Mouse (Mus musculus) hindbrain, embryonic 15.5 days (tissue): Measurements from ENCODE around the gene Tead1. TPM values are rescaled to one million over a fixed set of nuclear protein-coding genes. Genes with fewer than 3 reads are reported as not detected.

Experiments
- ATAC-seq: fragments of 200-750 bp; cut with Nextera tagmentation; 2 replicates; pipeline ENCODE4 v1.8.0; 2017; ENCODE audit warnings: low read depth, moderate number of reproducible peaks, moderate TSS enrichment; ENCODE audit not compliant: low FRiP score
- H3K27ac ChIP-seq: fragments of 300-500 bp; sonication (generic); replicated peaks from 2 replicates; pipeline ENCODE4 v1.5.1; 2015; ENCODE audit warnings: mild to moderate bottlenecking, inconsistent platforms
- H3K27me3 ChIP-seq: fragments of 300-500 bp; sonication (generic); 2 replicates; pipeline ENCODE4 v1.6.1; 2015; ENCODE audit warnings: control low read depth, inconsistent platforms
- H3K36me3 ChIP-seq: fragments of 300-500 bp; sonication (generic); 2 replicates; pipeline ENCODE4 v1.6.1; 2015; ENCODE audit warnings: control low read depth, inconsistent platforms
- H3K4me1 ChIP-seq: fragments of 300-500 bp; sonication (generic); replicated peaks from 2 replicates; pipeline ENCODE4 v1.6.1; 2015; ENCODE audit warnings: control low read depth, inconsistent platforms
- H3K4me2 ChIP-seq: fragments of 300-500 bp; sonication (generic); 2 replicates; pipeline ENCODE4 v1.6.1; 2015; ENCODE audit warnings: moderate library complexity, mild to moderate bottlenecking, inconsistent platforms
- H3K4me3 ChIP-seq: fragments of 300-500 bp; sonication (generic); 2 replicates; pipeline ENCODE4 v1.5.1; 2015; ENCODE audit warnings: mild to moderate bottlenecking, inconsistent platforms
- H3K9ac ChIP-seq: fragments of 300-500 bp; sonication (generic); 2 replicates; pipeline ENCODE4 v1.6.1; 2015; ENCODE audit warnings: inconsistent platforms
- H3K9me3 ChIP-seq: fragments of 300-500 bp; sonication (generic); 2 replicates; pipeline ENCODE4 v1.6.1; 2016; ENCODE audit warnings: control low read depth, inconsistent platforms
- WGBS: fragments of 180-500 bp; shearing (Covaris S2); methylation state at CpG from one replicate; pipeline ENCODE4 v1.1.7; 2015; 5-methylcytosine and 5-hydroxymethylcytosine counted together
- polyA plus RNA-seq: library from polyadenylated mRNA; unstranded; fragments of >200 nt; fragmentation: Nextera tagmentation; extraction: Ambion mirVana; gene quantifications from 2 replicates; pipeline ENCODE4 v1.2.1, GENCODE M21; 2015

Gene Tead1
- polyA plus RNA-seq: 15.3 and 15.7 TPM in 2 replicates

DNA sequence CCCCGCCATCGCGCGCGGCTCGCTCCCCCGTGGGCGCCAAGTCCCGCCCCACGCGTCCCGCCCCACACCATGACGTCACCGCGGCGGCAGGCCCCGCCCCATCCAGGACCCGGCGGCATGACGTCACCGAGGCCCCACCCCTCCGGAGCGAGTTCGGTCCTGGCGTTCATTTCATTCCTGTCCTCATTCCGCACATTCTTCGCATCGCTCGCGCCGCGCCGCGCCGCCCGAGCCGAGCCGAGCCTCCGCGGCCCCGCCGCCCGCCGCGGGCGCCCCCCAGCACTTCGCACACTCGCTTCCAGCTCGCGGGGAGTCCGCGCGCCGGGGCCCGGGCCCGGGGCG, at the start of gene Tead1:
Tead1 (plus strand) TSS at position 148 of the 342 bp plus-strand sequence.
- H3K36me3 ChIP-seq: no peaks in the 10 kb centered on the region
- peak; percentile 86 for ATAC-seq
- H3K9ac ChIP-seq: peak within 1 kb of the TSS; percentile 64
- H3K4me1 ChIP-seq: peaks cover 41% of the 10 kb centered on the region
- H3K27me3 ChIP-seq: no peaks in the 10 kb centered on the region
- WGBS: under 1% methylated on average over 42 of the region's 57 CpGs
- peak within 1 kb of the TSS; percentile 87 for H3K27ac ChIP-seq
- peak within 1 kb of the TSS; percentile 94 for H3K4me2 ChIP-seq
- peak within 1 kb of the TSS; percentile 70 for H3K4me3 ChIP-seq
- no peaks in the 10 kb centered on the region for H3K9me3 ChIP-seq

DNA sequence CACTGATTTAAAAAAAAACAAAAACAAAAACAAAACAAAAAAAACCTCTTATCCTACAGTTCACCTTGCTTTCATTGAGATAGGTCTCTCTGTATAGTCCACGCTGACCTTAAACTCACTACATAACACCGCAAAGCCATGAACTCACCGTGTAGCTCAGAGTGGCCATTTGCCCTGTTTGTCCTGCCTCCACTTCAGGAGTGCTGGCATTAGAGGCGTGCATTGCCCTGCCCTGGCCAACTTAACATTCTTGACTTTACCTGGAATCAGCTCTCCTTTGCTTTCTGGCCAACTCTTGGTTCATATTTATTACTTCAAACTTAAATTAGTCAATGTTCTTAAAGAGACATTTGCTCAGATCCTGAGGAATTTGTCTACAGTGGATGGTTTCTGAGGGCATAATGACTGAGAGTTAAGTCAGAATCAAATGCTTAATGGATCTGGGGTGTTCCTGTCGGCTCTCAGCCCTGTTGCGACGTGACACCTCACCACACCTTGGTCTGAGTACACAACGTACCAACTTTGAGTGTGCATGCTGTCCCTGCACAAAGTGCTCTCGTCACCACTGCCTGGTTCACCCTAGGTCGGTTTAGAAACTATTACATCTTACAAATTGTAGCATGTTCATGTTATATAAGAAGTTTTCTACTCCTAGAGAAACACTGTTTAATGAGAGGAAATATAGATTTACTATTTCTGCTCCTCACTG, 44.5 kb upstream of the Tead1 start:
- H3K4me1 ChIP-seq: no peaks in the 10 kb centered on the region
- ATAC-seq: no peak
- no peak overlapping the region for H3K4me3 ChIP-seq
- no peaks in the 10 kb centered on the region for H3K27me3 ChIP-seq
- no peaks in the 10 kb centered on the region for H3K36me3 ChIP-seq
- 90% methylated on average over 10 of the region's 10 CpGs for WGBS
- H3K27ac ChIP-seq: no peak overlapping the region
- no peaks in the 10 kb centered on the region for H3K9me3 ChIP-seq
- no peak overlapping the region for H3K9ac ChIP-seq
- no peak overlapping the region for H3K4me2 ChIP-seq

DNA sequence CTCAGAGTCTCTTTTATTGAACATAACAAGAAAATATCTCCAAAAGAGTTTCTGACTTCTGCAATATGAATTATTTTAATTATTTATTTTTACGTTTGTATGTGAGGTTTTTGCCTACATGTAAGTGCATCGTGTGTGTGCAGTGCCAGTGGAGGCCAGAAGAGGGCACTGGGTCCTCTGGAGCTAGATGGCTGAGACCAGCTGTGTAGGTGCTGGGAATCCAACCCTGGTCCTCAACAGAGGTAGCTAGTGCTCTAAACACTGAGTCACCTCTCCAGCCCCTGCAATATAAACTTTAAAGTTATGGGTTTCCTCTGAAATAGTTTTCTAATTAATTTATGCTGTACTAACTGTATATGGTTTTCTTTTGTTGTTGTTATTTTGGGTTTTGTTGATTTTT, 43.2 kb upstream of the Tead1 start:
- H3K4me3 ChIP-seq: no peak overlapping the region
- no peaks in the 10 kb centered on the region for H3K9me3 ChIP-seq
- H3K36me3 ChIP-seq: no peaks in the 10 kb centered on the region
- H3K4me1 ChIP-seq: no peaks in the 10 kb centered on the region
- H3K9ac ChIP-seq: no peak overlapping the region
- ATAC-seq: no peak
- 94% methylated on average over 2 of the region's 2 CpGs for WGBS
- H3K4me2 ChIP-seq: no peak overlapping the region
- H3K27me3 ChIP-seq: no peaks in the 10 kb centered on the region
- no peak overlapping the region for H3K27ac ChIP-seq

DNA sequence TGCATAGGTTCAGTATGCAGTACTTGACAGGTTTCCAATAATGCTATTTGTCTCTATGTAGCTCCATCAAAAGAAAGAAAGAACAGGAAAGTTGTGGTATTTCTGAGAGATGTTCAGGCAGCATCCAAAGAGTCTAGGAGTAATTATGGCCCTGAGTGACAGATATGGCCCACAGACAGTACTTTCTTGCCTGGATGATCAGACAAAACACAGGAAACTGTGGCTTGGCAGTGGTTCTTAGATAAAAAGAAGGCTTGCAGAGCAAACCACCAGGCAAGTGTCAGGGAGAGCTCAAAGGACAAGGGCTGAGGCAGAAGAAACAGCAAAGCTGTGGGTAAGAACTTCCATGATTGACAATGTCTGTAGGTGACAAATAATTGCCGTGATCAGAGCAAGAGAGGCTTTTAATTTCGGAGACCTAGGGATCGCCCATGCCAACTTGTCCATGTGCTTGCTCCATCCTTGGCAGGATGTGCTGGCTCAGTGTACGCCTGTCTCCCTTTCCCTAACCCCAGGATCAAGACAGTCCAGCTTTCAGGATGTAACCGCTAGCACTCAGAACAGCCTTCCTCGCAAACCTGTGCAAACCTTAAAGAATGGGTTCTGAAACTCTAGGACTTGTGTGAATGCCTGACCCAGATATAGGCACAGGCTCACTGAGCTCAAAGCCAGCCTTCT, 35.1 kb upstream of the Tead1 start:
- no peak for ATAC-seq
- no peaks in the 10 kb centered on the region for H3K36me3 ChIP-seq
- no peaks in the 10 kb centered on the region for H3K27me3 ChIP-seq
- H3K4me1 ChIP-seq: no peaks in the 10 kb centered on the region
- H3K9ac ChIP-seq: no peak overlapping the region
- no peak overlapping the region for H3K4me3 ChIP-seq
- 79% methylated on average over 6 of the region's 6 CpGs for WGBS
- no peak overlapping the region for H3K4me2 ChIP-seq
- H3K9me3 ChIP-seq: no peaks in the 10 kb centered on the region
- H3K27ac ChIP-seq: no peak overlapping the region

DNA sequence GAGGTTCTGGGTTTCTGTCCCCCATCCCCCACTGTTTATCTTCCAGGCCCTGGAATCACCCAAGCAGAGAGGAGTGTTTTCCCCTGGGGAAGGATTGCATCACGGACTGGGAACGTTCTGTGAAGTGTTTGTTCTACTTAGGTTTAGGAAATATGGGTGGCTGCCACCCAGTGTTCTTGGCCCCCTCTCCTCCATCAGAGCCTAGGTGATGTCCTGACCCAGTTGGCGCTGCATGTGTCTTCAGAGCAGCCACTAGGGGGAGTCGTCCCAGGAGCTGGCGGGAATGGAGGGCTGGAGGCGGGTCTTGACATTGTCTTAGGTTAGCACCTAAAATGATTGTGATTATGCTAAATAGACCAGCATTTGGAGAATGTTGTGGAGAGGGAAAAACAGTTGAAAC, 34.4 kb upstream of the Tead1 start:
- no peaks in the 10 kb centered on the region for H3K4me1 ChIP-seq
- no peak overlapping the region for H3K9ac ChIP-seq
- no peak overlapping the region for H3K27ac ChIP-seq
- H3K4me3 ChIP-seq: no peak overlapping the region
- no peaks in the 10 kb centered on the region for H3K9me3 ChIP-seq
- no peak overlapping the region for H3K4me2 ChIP-seq
- ATAC-seq: no peak
- H3K27me3 ChIP-seq: no peaks in the 10 kb centered on the region
- H3K36me3 ChIP-seq: no peaks in the 10 kb centered on the region
- 89% methylated on average over 6 of the region's 6 CpGs for WGBS

DNA sequence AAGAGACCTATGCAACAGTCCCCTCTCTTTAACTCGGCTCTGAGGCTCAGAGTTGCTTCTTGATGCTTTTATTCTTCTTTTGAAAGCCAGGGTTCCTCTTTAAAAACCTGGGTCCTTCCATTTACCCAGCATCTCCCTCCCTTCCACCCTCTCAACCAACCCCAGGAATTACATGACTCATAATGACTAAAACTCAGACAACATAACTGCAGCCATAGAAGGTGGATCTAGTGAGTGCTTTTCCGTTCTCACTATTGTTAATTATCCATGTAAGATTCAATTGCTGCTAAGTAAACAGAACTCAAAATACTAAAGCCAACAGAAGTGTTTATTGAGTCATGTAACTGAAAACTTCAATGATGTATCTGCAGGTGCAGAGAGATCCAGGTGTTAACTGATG, 33.4 kb upstream of the Tead1 start:
- Histone ChIP-seq H3K27ac (no peak overlapping the region), H3K36me3 (no peaks in the 10 kb centered on the region), H3K9ac (no peak overlapping the region), H3K4me1 (no peaks in the 10 kb centered on the region), H3K27me3 (no peaks in the 10 kb centered on the region), H3K4me3 (no peak overlapping the region), H3K9me3 (no peaks in the 10 kb centered on the region), H3K4me2 (no peak overlapping the region)
- no peak for ATAC-seq
- WGBS: 85% methylated on average over 2 of the region's 2 CpGs

DNA sequence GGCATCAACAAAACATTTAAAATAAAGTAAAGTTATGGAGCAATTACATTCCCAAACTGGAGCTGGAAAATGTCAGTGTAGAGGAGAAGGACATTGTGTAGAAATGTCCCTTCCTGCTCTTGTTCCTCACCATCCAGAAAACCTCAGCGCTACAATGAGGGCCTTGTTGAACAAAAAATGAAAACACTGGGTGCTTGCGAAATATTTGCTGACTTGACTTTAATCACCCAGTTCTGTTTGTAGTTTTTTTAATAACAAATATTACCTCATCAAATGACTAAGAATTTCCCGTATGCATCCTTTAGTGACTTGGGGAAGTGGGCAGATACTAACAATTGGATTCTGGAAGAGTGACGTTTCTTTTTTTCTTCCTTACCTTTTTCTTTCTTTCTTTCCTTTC, 31.7 kb upstream of the Tead1 start:
- H3K4me2 ChIP-seq: no peak overlapping the region
- no peaks in the 10 kb centered on the region for H3K27me3 ChIP-seq
- no peak for ATAC-seq
- 97% methylated on average over 4 of the region's 4 CpGs for WGBS
- no peaks in the 10 kb centered on the region for H3K9me3 ChIP-seq
- no peaks in the 10 kb centered on the region for H3K36me3 ChIP-seq
- no peak overlapping the region for H3K27ac ChIP-seq
- no peaks in the 10 kb centered on the region for H3K4me1 ChIP-seq
- no peak overlapping the region for H3K9ac ChIP-seq
- H3K4me3 ChIP-seq: no peak overlapping the region

DNA sequence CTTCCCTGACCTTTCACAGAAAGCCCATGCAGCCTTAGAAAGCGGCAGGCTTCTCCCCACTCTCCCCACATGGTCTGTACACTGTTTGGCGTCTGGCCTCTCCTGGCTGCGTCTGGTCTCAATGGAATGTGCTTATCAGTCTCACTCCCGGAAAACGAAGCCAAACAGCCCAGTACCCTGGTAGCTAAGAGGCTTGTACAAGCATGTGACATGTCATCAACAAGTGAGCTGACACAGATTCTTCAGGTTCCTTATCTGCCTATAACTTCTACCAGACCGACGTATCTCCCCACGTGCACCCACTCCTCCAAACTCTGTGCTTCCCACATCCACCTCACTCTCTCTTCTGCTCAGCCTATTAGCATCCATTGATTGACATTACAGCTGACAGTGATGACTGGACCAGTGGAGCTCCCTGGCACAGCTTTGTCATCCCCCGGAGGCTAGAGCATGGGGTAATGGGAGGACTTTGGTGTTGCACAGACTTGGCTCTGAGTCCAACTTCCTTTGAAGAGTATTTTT, 22.9 kb upstream of the Tead1 start:
- H3K4me2 ChIP-seq: no peak overlapping the region
- H3K27ac ChIP-seq: no peak overlapping the region
- H3K27me3 ChIP-seq: no peaks in the 10 kb centered on the region
- 51% methylated on average over 9 of the region's 9 CpGs for WGBS
- no peak overlapping the region for H3K4me3 ChIP-seq
- no peaks in the 10 kb centered on the region for H3K9me3 ChIP-seq
- peaks cover 5% of the 10 kb centered on the region for H3K4me1 ChIP-seq
- no peaks in the 10 kb centered on the region for H3K36me3 ChIP-seq
- H3K9ac ChIP-seq: no peak overlapping the region
- ATAC-seq: no peak

DNA sequence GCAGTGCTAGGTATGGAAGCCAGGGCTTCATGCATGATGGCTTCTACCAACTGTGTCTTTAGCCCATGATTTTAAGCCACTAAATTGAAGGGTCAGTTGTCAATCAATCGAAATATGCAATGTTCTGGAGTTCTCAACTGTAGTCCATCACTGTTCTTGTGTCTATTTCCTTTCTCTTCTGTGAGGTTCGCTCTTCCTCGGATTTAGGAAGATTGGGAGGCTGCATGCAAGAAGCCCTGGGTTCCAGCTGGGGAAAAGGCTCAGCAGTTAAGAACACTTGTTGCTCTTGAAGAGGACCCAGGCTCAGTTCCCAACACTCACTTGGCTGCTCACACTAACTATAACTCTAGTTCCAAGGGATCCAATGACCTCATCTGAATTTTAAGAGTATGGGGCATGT, 20.2 kb upstream of the Tead1 start:
- no peak overlapping the region for H3K4me3 ChIP-seq
- no peak for ATAC-seq
- H3K4me1 ChIP-seq: peaks cover 14% of the 10 kb centered on the region
- no peaks in the 10 kb centered on the region for H3K27me3 ChIP-seq
- H3K9ac ChIP-seq: no peak overlapping the region
- WGBS: 90% methylated on average over 3 of the region's 3 CpGs
- H3K9me3 ChIP-seq: no peaks in the 10 kb centered on the region
- no peaks in the 10 kb centered on the region for H3K36me3 ChIP-seq
- H3K4me2 ChIP-seq: no peak overlapping the region
- H3K27ac ChIP-seq: no peak overlapping the region

DNA sequence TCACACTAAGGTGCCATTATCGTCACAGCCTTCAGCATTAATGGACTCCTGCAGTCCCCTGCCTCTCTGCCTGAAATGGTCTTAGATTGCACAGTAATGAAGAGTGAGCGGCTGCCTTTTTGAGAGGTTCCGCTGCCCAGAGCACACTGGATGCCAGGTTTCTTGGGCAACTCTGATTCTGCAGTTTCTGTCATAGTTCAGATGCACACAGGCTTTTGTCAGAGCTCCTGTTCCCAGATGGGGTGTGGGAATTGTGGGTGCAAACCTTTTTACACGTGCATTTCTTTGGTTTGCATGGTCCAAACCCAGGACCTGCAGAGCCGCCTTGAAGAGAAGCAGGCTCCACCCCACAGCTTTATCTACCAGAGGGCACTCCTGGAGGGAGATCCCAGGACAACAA, 19.3 kb upstream of the Tead1 start:
- Histone ChIP-seq H3K27me3 (no peaks in the 10 kb centered on the region), H3K9me3 (no peaks in the 10 kb centered on the region), H3K9ac (no peak overlapping the region), H3K4me3 (no peak overlapping the region), H3K4me2 (no peak overlapping the region), H3K4me1 (peaks cover 14% of the 10 kb centered on the region), H3K36me3 (no peaks in the 10 kb centered on the region), H3K27ac (no peak overlapping the region)
- ATAC-seq: no peak
- WGBS: 37% methylated on average over 5 of the region's 5 CpGs

DNA sequence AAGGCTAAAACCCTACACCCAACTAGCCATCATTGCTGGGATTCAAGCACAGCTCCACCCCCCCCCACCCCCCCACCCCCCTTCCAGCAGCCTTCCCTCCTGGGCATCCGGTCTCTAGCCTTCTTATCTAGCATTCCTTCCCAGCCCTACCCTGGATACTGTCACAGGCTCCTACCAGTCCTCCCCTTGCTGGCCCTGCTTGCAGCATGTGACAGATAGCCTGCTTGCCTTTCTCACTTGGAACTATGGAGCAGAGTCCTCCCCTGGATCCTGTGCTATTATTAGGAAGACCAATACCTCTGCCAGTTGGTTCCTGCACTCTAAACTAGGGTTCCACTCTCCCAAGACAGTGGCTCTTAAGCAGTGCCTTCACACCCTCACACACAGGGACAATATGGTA, 18.8 kb upstream of the Tead1 start:
- H3K4me1 ChIP-seq: peaks cover 14% of the 10 kb centered on the region
- H3K9ac ChIP-seq: no peak overlapping the region
- H3K9me3 ChIP-seq: no peaks in the 10 kb centered on the region
- no peak overlapping the region for H3K4me2 ChIP-seq
- no peaks in the 10 kb centered on the region for H3K27me3 ChIP-seq
- H3K36me3 ChIP-seq: no peaks in the 10 kb centered on the region
- no peak overlapping the region for H3K27ac ChIP-seq
- ATAC-seq: no peak
- 13% methylated on average over 1 of the region's 1 CpGs for WGBS
- no peak overlapping the region for H3K4me3 ChIP-seq

DNA sequence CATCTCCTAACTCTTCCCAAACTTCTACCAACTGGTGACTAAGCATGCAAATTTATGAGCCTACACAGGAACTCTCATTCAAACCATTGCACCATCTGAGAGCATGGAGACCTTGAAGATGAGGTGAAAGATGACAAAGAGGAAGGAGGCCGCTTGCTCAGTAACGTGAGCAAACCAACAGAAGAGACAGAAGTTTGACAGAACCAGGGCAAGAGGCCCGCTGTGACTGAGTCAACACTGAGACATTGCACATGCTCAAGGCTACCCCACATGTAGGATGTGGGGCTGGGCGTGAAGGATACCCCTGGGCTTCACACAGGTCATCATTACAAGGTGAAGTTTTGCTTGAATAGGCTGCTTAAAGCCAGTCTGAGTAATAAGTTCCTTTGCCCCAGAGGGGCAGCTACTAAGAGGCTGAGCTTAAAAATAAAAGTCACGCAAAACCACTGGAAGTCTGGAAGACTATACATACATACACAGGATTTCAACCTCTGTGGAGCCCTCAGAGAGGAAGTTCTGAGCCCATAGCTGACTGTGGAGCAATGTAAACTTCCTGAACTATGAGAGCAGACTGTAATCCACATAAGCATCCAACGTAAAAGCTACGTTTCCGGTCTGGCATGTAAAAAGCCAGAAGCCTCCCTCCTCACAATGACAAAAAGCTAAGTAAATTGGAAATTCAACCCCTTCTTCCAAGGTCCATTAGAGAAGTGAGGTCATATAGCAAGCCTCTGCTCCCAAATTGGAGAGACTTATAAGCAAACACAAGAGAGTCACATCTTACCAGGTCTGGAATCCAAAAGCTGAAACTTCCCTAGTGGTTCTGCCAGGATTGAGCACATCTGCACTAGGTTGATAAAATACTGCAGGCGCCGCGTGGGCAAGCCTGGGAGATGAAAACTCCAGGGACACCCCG, 16.5 kb upstream of the Tead1 start:
- H3K36me3 ChIP-seq: no peaks in the 10 kb centered on the region
- H3K4me1 ChIP-seq: peaks cover 14% of the 10 kb centered on the region
- no peaks in the 10 kb centered on the region for H3K27me3 ChIP-seq
- no peaks in the 10 kb centered on the region for H3K9me3 ChIP-seq
- H3K27ac ChIP-seq: peak overlapping the region; percentile 39
- H3K9ac ChIP-seq: no peak overlapping the region
- no peak overlapping the region for H3K4me3 ChIP-seq
- H3K4me2 ChIP-seq: peak overlapping the region; percentile 22
- WGBS: 64% methylated on average over 12 of the region's 12 CpGs
- ATAC-seq: no peak
